Mouse (Mus musculus): ENCODE results near the gene Ocel1. TPM values are rescaled to one million over a fixed set of nuclear protein-coding genes. Genes with fewer than 3 reads are reported as not detected.

Ocel1 gene
- polyA plus RNA-seq, 1 experiment from 2014 or later, result 7.0 TPM

DNA sequence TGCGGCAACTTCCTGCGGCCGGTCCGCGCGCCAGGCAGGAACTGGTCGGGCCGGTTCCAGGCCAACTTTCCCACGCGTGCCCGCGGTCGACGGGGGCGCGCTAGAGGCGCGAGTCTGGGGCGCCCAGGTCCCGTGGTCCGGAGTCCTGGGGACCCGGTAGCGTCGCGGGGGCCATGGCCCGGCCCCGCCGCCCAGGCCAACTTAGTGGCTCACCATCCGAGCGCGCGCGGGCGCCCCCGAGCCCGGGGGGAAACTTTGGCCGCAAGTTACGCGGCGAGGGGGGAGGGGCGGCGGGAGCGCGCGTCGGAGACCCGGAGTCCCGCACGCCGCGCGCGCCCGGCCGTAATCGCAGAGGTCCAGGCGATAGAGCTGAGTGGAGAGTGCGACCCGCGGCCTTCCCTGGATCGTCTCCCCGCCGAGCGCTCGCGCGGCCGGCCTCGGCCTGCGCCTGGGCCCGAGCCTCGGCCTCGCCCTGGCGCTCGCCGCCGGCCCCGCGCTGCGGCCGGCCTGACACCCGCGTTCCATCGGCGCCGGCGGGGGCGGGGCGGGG is 10.4 kb downstream of the Ocel1 start, which contains the start of gene Nr2f6:
TSS of gene Nr2f6 (minus strand) at position 540 of the 550 bp plus-strand sequence.
- H3K4me2 ChIP-seq, result peak within 1 kb of the TSS; percentile 95
- H3K4me3 ChIP-seq, result peak within 1 kb of the TSS; percentile 75
- H3K27ac ChIP-seq, result peak within 1 kb of the TSS; percentile 96
- H3K9ac ChIP-seq, result peak within 1 kb of the TSS; percentile 83
- H3K4me1 ChIP-seq, result peaks cover 47% of the 10 kb centered on the region
- no peaks in the 10 kb centered on the region for H3K27me3 ChIP-seq
- H3K9me3 ChIP-seq, result no peaks in the 10 kb centered on the region
- WGBS, result under 1% methylated on average over 40 of the region's 89 CpGs
- H3K36me3 ChIP-seq, result peaks cover 18% of the 10 kb centered on the region; the same call in 1 of the 2 replicates
- ATAC-seq (ENCODE audit: borderline replicate concordance, extremely low read depth, low FRiP score, low TSS enrichment), result peak; percentile 15

DNA sequence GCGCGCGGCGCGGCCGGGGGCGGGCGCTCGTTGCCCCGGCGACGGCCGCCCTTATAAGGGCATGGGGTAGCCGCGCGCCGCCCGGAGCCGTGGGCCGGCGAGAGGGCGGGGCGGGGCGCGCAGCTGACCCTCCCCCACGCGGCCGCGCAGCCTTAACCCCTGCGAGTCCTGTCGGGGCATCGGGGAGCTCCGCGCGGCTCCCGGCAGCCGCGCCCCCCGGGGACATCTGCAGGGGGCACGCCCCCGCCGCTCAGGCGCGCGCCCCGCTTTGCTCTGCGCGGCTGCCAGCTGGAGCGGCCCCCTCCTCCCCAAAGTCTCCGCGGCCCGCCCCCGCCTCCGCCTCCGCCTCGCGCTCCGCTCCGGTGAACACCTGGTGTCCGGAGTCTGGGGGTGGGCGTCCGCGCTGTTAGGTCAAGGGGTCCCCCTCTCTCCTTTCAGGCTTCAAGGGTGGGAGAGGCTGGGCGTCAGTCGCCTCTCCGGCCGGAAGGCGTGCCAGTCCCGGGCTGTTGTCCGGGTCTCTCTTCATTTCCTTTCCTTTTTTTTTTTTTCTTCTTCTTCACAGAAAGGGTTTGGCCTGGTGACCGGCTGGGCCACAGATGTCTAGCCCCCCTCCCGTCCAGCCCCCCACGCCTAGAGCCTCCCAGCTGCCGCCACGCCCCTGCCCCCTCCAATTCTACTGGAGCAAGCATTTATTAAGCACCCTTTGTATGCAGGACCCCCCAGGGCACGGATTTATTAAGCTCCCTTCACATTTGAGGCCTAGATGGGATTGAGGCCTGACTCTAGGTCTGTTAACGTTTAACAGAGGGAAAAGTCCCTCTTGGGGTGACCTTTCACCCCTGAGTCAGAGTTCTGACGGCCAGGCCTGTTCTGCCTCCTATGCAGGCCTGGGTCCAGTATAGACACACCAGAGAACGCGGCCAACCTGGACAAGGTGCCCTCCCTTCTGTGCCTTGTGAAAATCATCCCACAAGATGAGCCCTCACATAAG is 11.2 kb downstream of the Ocel1 start:
- no peaks in the 10 kb centered on the region for H3K9me3 ChIP-seq
- peak overlapping the region; percentile 96 for H3K27ac ChIP-seq
- peaks cover 14% of the 10 kb centered on the region; the same call in 1 of the 2 replicates for H3K36me3 ChIP-seq
- H3K27me3 ChIP-seq, result no peaks in the 10 kb centered on the region
- peak overlapping the region; percentile 95 for H3K4me2 ChIP-seq
- H3K4me3 ChIP-seq, result peak overlapping the region; percentile 75
- H3K9ac ChIP-seq, result peak overlapping the region; percentile 67
- peaks cover 42% of the 10 kb centered on the region for H3K4me1 ChIP-seq
- WGBS, result 3% methylated on average over 49 of the region's 80 CpGs
- peak; percentile 94 for ATAC-seq (ENCODE audit: borderline replicate concordance, extremely low read depth, low FRiP score, low TSS enrichment)

DNA sequence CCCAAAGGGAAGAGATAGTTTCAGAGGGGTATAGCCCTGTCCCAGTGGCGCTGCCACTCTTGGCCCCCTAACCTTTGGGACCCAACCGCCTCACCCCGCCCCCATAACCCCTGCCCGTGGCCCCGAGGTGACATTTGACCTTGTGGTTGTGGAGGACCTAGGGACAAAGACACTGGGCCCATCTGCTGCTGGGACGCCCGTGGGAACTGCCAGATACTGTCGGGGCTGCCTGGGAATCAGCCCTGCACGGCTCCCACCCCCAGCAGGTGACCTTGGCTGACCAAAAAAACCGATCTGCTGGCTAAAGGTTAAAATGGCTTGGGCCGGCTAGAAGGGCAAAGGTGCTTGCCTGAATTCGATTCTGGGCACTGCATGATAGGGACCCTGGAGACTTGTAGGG is 12.3 kb downstream of the Ocel1 start:
- Histone ChIP-seq H3K27me3 (no peaks in the 10 kb centered on the region), H3K4me3 (no peak overlapping the region), H3K9ac (0 out of 2 replicates have a peak overlapping the region, but pooled peaks have one; percentile 67), H3K9me3 (no peaks in the 10 kb centered on the region), H3K4me2 (peak overlapping the region; percentile 95; the same call in 1 of the 2 replicates), H3K4me1 (peaks cover 38% of the 10 kb centered on the region), H3K27ac (peak overlapping the region; percentile 96; the same call in 1 of the 2 replicates), H3K36me3 (peaks cover 3% of the 10 kb centered on the region; the same call in 1 of the 2 replicates)
- no peak for ATAC-seq (ENCODE audit: borderline replicate concordance, extremely low read depth, low FRiP score, low TSS enrichment)
- WGBS, result 24% methylated on average over 12 of the region's 12 CpGs

DNA sequence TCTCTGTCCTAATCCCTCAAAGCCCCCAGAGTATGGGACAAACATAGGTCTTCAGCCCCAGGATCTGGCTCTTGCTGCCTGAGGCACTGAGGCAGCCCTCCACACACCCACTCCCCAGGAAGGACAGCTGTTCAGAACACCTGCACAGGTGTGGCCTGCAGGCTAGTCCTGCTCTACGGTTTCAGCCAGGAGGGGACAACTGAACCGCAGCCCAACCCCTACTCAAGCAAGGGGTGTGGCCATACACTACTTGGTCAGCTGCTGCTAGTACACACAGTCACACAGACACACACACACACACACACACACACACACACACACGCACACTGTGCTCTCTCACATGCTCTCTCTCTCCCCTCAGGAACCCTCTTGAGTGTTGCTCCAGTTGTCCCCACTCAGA is 12.8 kb downstream of the Ocel1 start:
- no peak overlapping the region; the same call in 1 of the 2 replicates for H3K27ac ChIP-seq
- peaks cover 33% of the 10 kb centered on the region for H3K4me1 ChIP-seq
- H3K4me2 ChIP-seq, result no peak overlapping the region
- WGBS, result 41% methylated on average over 3 of the region's 3 CpGs
- no peak for ATAC-seq (ENCODE audit: borderline replicate concordance, extremely low read depth, low FRiP score, low TSS enrichment)
- no peak overlapping the region for H3K4me3 ChIP-seq
- no peaks in the 10 kb centered on the region for H3K27me3 ChIP-seq
- H3K9ac ChIP-seq, result no peak overlapping the region
- H3K9me3 ChIP-seq, result no peaks in the 10 kb centered on the region
- 0 out of 2 replicates have a peak, but pooled peaks cover under 1% of the 10 kb centered on the region for H3K36me3 ChIP-seq

DNA sequence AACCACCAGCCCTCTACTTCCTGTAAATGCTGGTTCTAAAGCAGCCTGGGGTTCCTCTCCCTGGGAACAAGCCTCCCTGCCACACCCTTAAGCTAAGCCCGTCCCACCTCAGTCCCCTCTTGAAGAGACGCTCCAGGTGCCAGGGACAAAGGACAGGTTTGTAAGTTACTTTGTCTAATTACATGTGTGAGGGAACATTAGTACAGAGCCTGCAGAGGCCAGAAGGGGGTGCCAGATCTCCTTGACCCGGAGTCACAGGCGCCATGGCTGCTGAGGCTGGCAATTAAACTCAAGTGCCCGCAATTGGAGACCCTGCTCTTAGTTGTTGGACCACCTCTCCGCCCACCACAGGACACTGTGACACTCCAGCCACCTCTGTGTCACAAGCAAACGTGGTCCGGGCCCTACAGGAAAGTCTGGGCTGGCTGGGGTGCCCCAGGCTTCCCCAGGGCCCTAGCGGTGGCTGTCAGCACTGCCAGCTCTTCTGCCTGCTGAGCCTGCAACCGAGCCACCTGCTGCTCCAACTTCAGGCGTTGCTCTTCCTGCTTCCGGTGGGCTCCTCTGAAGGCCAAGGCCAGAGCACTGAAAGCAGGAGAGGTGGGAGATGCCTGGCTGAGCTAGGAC is 14.2 kb downstream of the Ocel1 start:
- Histone ChIP-seq H3K27me3 (no peaks in the 10 kb centered on the region), H3K4me2 (no peak overlapping the region), H3K36me3 (no peaks in the 10 kb centered on the region), H3K27ac (no peak overlapping the region), H3K9me3 (no peaks in the 10 kb centered on the region), H3K4me1 (peaks cover 18% of the 10 kb centered on the region), H3K9ac (no peak overlapping the region), H3K4me3 (no peak overlapping the region)
- WGBS, result 69% methylated on average over 12 of the region's 12 CpGs
- ATAC-seq (ENCODE audit: borderline replicate concordance, extremely low read depth, low FRiP score, low TSS enrichment), result no peak

DNA sequence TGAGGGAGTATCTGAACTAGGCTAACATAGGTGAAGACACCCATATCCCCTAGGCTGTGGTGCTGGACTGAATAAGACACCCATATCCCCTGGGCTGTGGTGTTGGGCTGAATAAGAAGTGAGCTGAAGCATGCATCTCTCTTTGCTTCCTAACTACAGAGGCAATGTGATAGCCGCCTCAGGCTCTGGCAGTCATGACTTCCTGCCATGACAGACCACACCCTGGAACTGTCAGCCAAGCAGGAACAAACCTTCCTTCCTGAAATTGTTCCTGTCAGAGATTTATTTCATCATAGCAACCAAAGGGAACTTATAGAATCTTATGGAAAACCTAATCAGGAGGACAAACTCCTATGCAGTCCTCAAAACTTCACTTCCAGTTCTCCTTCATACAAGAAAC is 17.2 kb downstream of the Ocel1 start:
- 58% methylated on average over 1 of the region's 1 CpGs for WGBS

DNA sequence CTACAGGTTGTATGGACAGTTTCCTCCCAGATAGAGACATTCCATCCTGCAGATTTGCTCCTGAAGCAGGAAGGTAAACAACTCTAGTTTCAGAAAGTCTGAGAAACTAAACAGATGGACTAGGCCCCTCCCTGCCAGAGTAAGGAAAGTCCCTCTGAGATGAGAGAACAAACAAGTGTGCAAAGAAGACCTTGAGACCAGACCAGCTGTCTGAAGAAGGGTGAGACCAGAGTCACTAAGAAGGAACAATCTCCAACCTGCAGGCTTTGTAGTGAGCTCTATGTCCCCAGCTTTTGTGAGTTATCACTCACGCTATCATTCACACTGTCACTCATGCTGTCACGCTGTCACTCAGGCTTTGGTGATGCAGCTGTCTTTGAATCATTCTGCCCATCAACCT is 20.6 kb downstream of the Ocel1 start:
- peaks cover 5% of the 10 kb centered on the region; the same call in 1 of the 2 replicates for H3K4me1 ChIP-seq
- 89% methylated on average over 2 of the region's 2 CpGs for WGBS
- H3K36me3 ChIP-seq, result no peaks in the 10 kb centered on the region
- no peak overlapping the region for H3K4me3 ChIP-seq
- no peaks in the 10 kb centered on the region for H3K27me3 ChIP-seq
- no peak overlapping the region for H3K4me2 ChIP-seq
- no peaks in the 10 kb centered on the region for H3K9me3 ChIP-seq
- no peak for ATAC-seq (ENCODE audit: borderline replicate concordance, extremely low read depth, low FRiP score, low TSS enrichment)
- no peak overlapping the region for H3K9ac ChIP-seq
- H3K27ac ChIP-seq, result no peak overlapping the region

More for the DNA sequence above, 17.2 kb downstream of the Ocel1 start:
- Histone ChIP-seq H3K27me3 (no peaks in the 10 kb centered on the region), H3K27ac (no peak overlapping the region), H3K9ac (no peak overlapping the region), H3K4me1 (peaks cover 7% of the 10 kb centered on the region), H3K9me3 (no peaks in the 10 kb centered on the region), H3K4me2 (no peak overlapping the region), H3K4me3 (no peak overlapping the region), H3K36me3 (no peaks in the 10 kb centered on the region)
- ATAC-seq (ENCODE audit: borderline replicate concordance, extremely low read depth, low FRiP score, low TSS enrichment), result no peak

DNA sequence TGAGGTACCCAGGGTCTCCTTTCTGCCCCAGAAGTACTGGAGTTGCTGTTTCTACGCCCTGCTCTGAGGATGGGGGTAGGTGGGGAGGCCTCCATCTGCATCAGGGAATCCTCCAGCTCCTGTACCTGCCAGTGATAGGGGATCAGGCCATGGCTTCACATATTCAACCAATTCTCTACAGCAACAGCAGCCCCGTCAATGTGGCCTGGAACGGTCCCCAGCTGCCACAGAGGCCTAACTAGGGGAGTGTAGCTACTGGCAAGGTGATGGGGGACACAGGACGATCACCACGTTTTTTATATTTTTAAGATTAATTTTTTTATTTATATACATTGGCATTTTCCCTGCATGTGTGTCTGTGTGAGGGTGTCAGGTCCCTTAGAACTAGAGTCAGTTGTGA is 21.3 kb downstream of the Ocel1 start:
- no peak for ATAC-seq (ENCODE audit: borderline replicate concordance, extremely low read depth, low FRiP score, low TSS enrichment)
- no peak overlapping the region for H3K4me3 ChIP-seq
- no peak overlapping the region for H3K9ac ChIP-seq
- no peaks in the 10 kb centered on the region for H3K27me3 ChIP-seq
- H3K4me2 ChIP-seq, result no peak overlapping the region
- H3K4me1 ChIP-seq, result peaks cover 9% of the 10 kb centered on the region
- H3K9me3 ChIP-seq, result no peaks in the 10 kb centered on the region
- H3K36me3 ChIP-seq, result no peaks in the 10 kb centered on the region
- no peak overlapping the region for H3K27ac ChIP-seq
- WGBS, result 68% methylated on average over 5 of the region's 5 CpGs

DNA sequence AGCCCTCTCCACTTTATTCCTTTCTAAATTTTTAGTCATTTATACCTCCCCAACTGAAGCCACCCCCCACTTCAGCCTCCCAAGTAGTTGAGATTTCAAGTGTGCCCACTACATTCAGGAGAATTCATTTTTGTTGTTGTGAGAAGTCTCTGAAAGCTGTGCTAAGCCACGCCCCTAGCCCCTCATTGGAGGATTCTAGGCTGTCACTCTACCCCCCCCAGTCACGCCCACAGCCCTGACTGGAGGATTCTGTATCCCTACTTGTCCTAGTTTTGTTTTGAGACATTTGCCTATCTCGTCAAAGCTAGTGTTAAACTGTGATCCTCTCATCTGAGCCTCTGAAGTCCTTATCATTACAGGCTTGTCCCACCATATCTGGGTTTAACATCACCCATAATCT is 21.8 kb downstream of the Ocel1 start:
- Histone ChIP-seq H3K9me3 (no peaks in the 10 kb centered on the region), H3K27ac (no peak overlapping the region), H3K4me2 (peak overlapping the region; percentile 28), H3K4me1 (peaks cover 14% of the 10 kb centered on the region), H3K36me3 (no peaks in the 10 kb centered on the region; the same call in 1 of the 2 replicates), H3K4me3 (no peak overlapping the region), H3K27me3 (no peaks in the 10 kb centered on the region), H3K9ac (no peak overlapping the region)
- ATAC-seq (ENCODE audit: borderline replicate concordance, extremely low read depth, low FRiP score, low TSS enrichment), result no peak
- 18% methylated on average over 3 of the region's 3 CpGs for WGBS

DNA sequence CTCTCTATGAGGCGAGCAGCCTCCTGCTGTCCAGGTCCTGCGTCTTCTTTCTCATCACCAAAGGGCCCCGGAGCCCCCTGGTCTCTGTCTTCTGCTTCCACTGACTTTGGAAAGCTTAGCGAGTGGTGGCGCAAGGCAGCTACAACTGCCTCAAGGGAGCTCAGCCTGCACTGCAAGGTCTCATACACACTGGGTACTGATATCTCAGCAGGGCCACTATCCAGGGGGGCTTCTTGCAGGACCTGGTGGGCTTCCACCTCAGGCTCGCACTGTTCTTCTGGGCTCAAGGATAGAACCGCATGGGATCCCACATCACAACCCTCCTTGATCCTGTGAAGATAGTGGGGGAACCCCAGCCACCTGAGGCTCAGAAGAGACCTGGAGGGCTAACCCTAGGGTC is 23.4 kb downstream of the Ocel1 start:
- Histone ChIP-seq H3K4me1 (peaks cover 14% of the 10 kb centered on the region), H3K4me3 (peak overlapping the region; percentile 20), H3K36me3 (peaks cover 9% of the 10 kb centered on the region), H3K9me3 (no peaks in the 10 kb centered on the region), H3K27me3 (no peaks in the 10 kb centered on the region), H3K9ac (0 out of 2 replicates have a peak overlapping the region, but pooled peaks have one; percentile 2), H3K27ac (0 out of 2 replicates have a peak overlapping the region, but pooled peaks have one; percentile 9), H3K4me2 (peak overlapping the region; percentile 80)
- 73% methylated on average over 7 of the region's 7 CpGs for WGBS
- no peak for ATAC-seq (ENCODE audit: borderline replicate concordance, extremely low read depth, low FRiP score, low TSS enrichment)

DNA sequence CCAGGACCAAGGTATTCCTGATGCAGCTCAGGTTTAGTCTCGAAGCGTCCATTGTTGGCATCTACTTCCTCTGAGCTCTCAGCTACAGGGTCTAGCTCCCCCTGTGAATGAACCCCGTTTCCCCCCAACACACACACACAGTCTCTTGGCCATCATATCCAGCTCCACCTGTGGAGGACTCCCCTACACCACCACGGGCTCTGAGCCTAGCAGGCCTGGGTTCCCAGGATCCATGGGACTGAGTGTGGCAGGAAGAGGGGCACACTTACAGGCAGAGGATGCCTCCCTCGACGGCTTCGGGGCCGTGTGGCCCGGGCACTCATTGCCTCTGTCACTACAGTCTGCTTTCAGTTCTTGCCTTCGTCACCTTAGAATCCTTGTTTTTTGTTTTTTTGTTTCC is 24.0 kb downstream of the Ocel1 start:
- H3K4me3 ChIP-seq, result peak overlapping the region; percentile 20
- peak overlapping the region; percentile 80 for H3K27ac ChIP-seq
- 63% methylated on average over 10 of the region's 10 CpGs for WGBS
- no peak for ATAC-seq (ENCODE audit: borderline replicate concordance, extremely low read depth, low FRiP score, low TSS enrichment)
- peaks cover 11% of the 10 kb centered on the region for H3K36me3 ChIP-seq
- no peaks in the 10 kb centered on the region for H3K9me3 ChIP-seq
- peak overlapping the region; percentile 80 for H3K4me2 ChIP-seq
- H3K4me1 ChIP-seq, result peaks cover 14% of the 10 kb centered on the region
- no peaks in the 10 kb centered on the region for H3K27me3 ChIP-seq
- 0 out of 2 replicates have a peak overlapping the region, but pooled peaks have one; percentile 2 for H3K9ac ChIP-seq
